Mouse (Mus musculus) embryonic facial prominence, embryonic 10.5 days (tissue): ENCODE measurements around the gene Fbxl19. TPM values are rescaled to one million over a fixed set of nuclear protein-coding genes. Genes with fewer than 3 reads are reported as not detected.

ENCODE experiments used
- DNase-seq: peaks from one replicate; pipeline ENCODE4 v3.0.0-alpha.2; 2017; ENCODE audit warnings: low spot score
- H3K27ac ChIP-seq: fragments of 300-500 bp; sonication (generic); replicated peaks from 2 replicates; pipeline ENCODE4 v1.5.1; 2016; ENCODE audit warnings: mild to moderate bottlenecking
- H3K27me3 ChIP-seq: fragments of 300-500 bp; sonication (generic); replicated peaks from 2 replicates; pipeline ENCODE4 v1.6.1; 2016; ENCODE audit warnings: low read depth, mild to moderate bottlenecking; ENCODE audit not compliant: poor library complexity, severe bottlenecking
- H3K36me3 ChIP-seq: fragments of 300-500 bp; sonication (generic); replicated peaks from 2 replicates; pipeline ENCODE4 v1.6.1; 2016; ENCODE audit warnings: mild to moderate bottlenecking, moderate library complexity
- H3K4me1 ChIP-seq: fragments of 300-500 bp; sonication (generic); 2 replicates; pipeline ENCODE4 v1.6.1; 2016
- H3K4me3 ChIP-seq: fragments of 300-500 bp; sonication (generic); 2 replicates; pipeline ENCODE4 v1.5.1; 2016; ENCODE audit warnings: mild to moderate bottlenecking, moderate library complexity
- H3K9me3 ChIP-seq: fragments of 300-500 bp; sonication (generic); 2 replicates; pipeline ENCODE4 v1.6.1; 2016; ENCODE audit warnings: mild to moderate bottlenecking
- WGBS: fragments of 180-500 bp; shearing (Covaris S2); methylation state at CpG from one replicate; pipeline ENCODE4 v1.1.7; 2016; 5-methylcytosine and 5-hydroxymethylcytosine counted together
- polyA plus RNA-seq: library from polyadenylated mRNA; unstranded; fragments of >200 nt; fragmentation: Nextera tagmentation; extraction: Ambion mirVana; gene quantifications from 2 replicates; pipeline ENCODE4 v1.2.1, GENCODE M21; 2016

The Fbxl19 gene
- polyA plus RNA-seq = 8.9 and 9.0 TPM in 2 replicates

DNA sequence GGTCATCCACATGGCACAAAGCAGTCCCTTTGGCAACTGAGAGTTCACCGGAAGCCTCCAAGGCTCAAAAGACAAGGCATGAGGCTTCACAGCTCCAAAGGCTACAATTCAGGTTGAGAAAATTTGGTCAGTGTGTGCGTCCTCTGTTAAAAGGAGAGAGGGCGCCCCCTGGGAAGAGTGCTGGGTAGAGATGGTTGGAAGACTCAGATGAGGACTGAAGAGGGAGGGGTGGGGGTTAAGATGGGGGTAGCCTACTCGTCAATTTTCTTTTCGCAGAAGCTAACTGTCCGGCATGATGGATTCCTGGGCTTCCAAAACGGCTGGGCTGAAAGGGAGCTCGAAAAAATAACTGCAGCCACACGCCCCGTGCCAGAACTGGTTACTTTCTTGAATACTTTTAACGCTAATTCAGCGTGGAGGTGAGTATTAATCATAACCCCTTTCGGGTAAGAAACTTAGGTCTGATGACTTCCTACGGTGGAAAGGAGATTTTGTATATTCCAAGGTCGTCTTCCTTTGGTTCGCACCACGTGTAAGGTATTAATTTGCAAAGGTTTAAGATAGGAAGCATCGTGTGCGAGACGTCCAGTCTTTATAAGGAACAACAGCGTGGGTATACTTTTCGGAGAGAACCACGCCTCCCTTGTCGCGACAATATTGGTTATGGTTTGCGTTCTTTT is at the start of gene Fbxl19:
Gene Fbxl19, plus strand, starts transcription at position 178 of the 680 bp plus-strand sequence.
- peak; percentile 82 for DNase-seq
- H3K9me3 ChIP-seq = no peaks in the 10 kb centered on the region
- peak within 1 kb of the TSS; percentile 98 for H3K27ac ChIP-seq
- WGBS = 1% methylated on average over 26 of the region's 26 CpGs
- peak within 1 kb of the TSS; percentile 96 for H3K4me3 ChIP-seq
- peaks cover 21% of the 10 kb centered on the region for H3K36me3 ChIP-seq
- H3K4me1 ChIP-seq = peaks cover 29% of the 10 kb centered on the region
- no peaks in the 10 kb centered on the region for H3K27me3 ChIP-seq

- DNase-seq = no peak
- WGBS = 87% methylated on average over 6 of the region's 6 CpGs
Observed at GRCm38 (mm10) chr7:127698986-127699385, 45.4 kb upstream of the Fbxl19 start.

DNA sequence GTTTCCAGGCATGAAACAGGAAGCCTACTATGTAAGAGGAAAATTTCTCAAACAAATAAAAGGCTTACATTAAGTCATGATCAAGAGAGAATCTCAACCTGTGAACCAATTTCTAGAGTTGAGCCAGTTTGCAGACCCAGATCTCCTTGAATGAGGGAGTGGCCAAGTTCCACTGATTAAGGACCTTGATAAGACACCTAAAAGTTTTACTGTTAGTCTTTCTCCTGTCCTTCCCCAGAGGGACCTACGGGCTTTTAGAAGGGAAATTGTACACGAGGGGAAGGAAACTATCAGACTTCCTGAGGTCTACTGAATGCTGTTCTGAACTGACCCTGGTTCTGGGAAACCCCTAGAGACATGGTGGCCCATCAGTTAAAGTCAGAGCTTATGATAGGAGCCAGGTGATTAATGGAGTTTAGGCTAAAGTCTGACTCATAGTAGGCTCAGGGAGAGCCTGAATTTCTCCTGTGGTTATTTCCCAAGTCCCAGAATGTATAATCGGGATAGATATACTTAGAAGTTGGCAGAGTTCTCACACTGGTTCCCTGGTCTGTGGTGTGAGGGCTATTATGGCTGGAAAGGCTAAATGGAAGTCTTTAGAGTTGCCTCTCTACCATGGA is 43.5 kb upstream of the Fbxl19 start:
- DNase-seq = no peak
- Histone ChIP-seq H3K27me3 (no peaks in the 10 kb centered on the region), H3K36me3 (peaks cover 66% of the 10 kb centered on the region), H3K4me3 (no peak overlapping the region), H3K4me1 (peaks cover 17% of the 10 kb centered on the region), H3K27ac (no peak overlapping the region), H3K9me3 (no peaks in the 10 kb centered on the region)
- 84% methylated on average over 3 of the region's 3 CpGs for WGBS

More at GRCm38 (mm10) chr7:127698986-127699385, 45.4 kb upstream of the Fbxl19 start:
- Histone ChIP-seq H3K4me3 (no peak overlapping the region), H3K27ac (no peak overlapping the region), H3K9me3 (no peaks in the 10 kb centered on the region), H3K27me3 (no peaks in the 10 kb centered on the region), H3K4me1 (peaks cover 3% of the 10 kb centered on the region; the same call in 1 of the 2 replicates), H3K36me3 (peaks cover 62% of the 10 kb centered on the region)

GRCm38 (mm10) chr7:127703561-127704178 is 40.7 kb upstream of the Fbxl19 start:
- no peak for DNase-seq
- no peak overlapping the region for H3K4me3 ChIP-seq
- peaks cover 76% of the 10 kb centered on the region for H3K36me3 ChIP-seq
- no peaks in the 10 kb centered on the region for H3K27me3 ChIP-seq
- no peak overlapping the region for H3K27ac ChIP-seq
- no peaks in the 10 kb centered on the region for H3K9me3 ChIP-seq
- H3K4me1 ChIP-seq = peaks cover 40% of the 10 kb centered on the region
- 91% methylated on average over 8 of the region's 8 CpGs for WGBS

DNA sequence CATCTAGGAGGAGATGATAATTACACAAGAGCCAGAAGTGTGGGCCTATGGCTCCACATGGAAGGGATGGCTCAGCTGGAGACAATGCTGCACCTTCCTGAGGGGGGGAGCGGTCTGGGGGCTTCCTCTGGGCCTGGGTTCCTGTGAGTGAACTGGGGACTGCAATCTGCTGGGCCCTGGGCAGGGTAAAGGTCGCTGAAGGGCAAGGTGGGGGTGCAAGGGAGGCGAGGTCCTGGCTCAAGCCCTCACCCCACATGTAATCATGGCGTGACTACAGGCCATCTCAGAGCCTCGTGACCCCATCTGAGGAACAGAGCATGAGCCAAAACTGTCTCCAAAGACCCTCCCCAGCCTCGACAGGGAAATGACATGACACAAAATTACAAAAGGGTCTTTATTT is 39.7 kb upstream of the Fbxl19 start:
- no peaks in the 10 kb centered on the region for H3K9me3 ChIP-seq
- H3K27me3 ChIP-seq = no peaks in the 10 kb centered on the region
- H3K4me3 ChIP-seq = no peak overlapping the region
- H3K27ac ChIP-seq = 0 out of 2 replicates have a peak overlapping the region, but pooled peaks have one; percentile 0
- 61% methylated on average over 6 of the region's 6 CpGs for WGBS
- H3K4me1 ChIP-seq = peaks cover 48% of the 10 kb centered on the region
- no peak for DNase-seq
- H3K36me3 ChIP-seq = peaks cover 71% of the 10 kb centered on the region

GRCm38 (mm10) chr7:127705706-127706105 is 38.6 kb upstream of the Fbxl19 start:
- DNase-seq = no peak
- Histone ChIP-seq H3K4me3 (no peak overlapping the region), H3K36me3 (peaks cover 61% of the 10 kb centered on the region), H3K9me3 (no peaks in the 10 kb centered on the region), H3K27ac (0 out of 2 replicates have a peak overlapping the region, but pooled peaks have one; percentile 35), H3K4me1 (peaks cover 51% of the 10 kb centered on the region), H3K27me3 (no peaks in the 10 kb centered on the region)
- WGBS = 83% methylated on average over 4 of the region's 4 CpGs

DNA sequence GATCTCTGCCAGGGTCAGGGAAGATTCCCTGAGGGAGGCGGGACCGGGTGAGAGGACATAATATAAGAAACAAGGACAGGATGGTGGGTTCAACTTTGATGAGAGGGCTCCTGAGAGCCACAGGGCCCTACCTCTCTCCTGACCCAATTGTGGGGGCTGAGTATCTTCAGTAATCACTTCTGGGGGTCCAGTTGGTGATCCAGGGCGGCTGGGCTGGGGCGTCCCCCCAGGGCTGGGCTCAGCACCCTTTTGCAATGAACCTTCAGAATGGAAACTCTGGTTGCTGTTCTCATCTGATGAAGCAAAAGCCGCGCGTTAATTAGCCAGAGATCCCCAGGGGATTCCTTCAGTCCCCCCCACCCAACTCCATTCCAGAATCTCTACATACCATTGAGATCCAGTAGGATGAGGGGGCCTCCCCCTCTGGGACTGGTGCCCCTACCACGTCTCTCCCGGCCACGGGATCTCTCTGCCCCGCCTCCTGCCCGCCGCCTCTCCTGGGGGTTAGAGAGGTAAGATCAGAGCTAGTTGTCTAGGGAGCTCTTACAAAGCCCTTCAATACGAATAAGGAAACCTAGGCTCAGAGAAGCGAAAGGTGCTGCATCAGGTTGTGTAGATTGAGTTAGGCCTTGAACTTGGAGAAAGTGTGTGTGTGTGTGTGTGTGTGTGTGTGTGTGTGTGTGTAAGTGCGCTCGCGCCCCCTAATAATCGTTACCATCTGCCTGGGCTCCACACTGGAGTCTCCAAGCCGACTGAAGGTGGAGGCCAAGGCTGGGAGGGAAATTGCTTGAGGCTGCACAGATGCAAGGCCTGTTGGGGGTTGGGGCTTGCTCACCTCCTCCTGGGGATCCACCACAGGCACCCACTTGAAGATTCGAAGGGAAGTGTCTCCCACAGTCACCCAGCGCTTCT is 37.0 kb upstream of the Fbxl19 start:
- 19% methylated on average over 22 of the region's 22 CpGs for WGBS
- Histone ChIP-seq H3K27ac (peak overlapping the region; percentile 98), H3K4me3 (peak overlapping the region; percentile 83), H3K27me3 (no peaks in the 10 kb centered on the region), H3K9me3 (no peaks in the 10 kb centered on the region), H3K4me1 (peaks cover 66% of the 10 kb centered on the region), H3K36me3 (peaks cover 47% of the 10 kb centered on the region)
- peak; percentile 81 for DNase-seq

GRCm38 (mm10) chr7:127707957-127708206 is 36.5 kb upstream of the Fbxl19 start:
- Histone ChIP-seq H3K4me1 (peaks cover 72% of the 10 kb centered on the region), H3K27me3 (no peaks in the 10 kb centered on the region), H3K27ac (peak overlapping the region; percentile 98), H3K9me3 (no peaks in the 10 kb centered on the region), H3K4me3 (peak overlapping the region; percentile 83), H3K36me3 (peaks cover 41% of the 10 kb centered on the region)
- under 1% methylated on average over 5 of the region's 5 CpGs for WGBS
- no peak for DNase-seq

DNA sequence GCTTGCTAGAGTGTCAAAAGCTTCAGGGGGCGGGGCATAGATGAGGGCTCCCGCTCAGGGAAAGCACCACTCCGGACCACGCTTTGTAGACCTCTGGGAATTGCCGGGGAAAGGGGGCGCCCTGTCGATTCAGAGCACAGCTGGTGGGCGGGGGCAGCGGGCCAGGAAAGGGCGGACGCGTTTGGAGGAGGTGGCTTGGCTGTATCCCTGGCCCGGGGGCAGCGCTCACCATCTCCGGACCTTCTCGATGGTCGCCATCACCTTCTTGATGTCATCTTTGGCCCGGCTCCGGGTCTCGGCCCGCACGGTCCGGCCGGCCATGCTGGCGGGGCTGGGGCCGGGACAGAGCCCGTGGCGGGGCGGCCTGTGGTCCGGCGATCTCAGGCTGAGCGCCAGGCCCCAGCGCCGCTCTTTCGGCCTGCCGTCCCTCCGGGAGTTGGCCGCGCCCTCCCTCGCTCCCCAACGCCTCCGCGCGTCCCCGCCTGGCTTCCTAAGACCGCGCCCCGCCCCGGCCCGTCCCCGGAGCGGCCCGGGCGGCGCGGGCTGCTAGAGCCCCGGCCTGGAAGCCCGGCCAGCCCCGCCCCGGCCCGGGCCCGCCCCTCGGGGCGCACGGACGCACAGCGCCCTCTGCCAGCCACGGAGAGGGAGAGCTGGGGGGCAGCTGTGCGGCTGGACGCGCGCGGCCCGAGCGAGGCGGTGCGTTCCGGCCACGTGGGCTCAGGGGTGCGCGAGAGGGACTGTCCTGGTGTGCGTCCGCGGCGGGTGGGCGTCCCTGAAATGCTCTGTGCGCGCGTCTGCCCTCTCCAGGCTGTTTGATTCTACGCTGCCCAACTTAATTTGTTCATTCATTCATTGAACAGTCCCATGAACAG is 35.9 kb upstream of the Fbxl19 start, which contains the start of gene Bcl7c:
Gene Bcl7c, minus strand, starts transcription at position 727 of the 872 bp plus-strand sequence.
- peak; percentile 96 for DNase-seq
- H3K9me3 ChIP-seq = no peaks in the 10 kb centered on the region
- WGBS = under 1% methylated on average over 89 of the region's 90 CpGs
- H3K36me3 ChIP-seq = peaks cover 36% of the 10 kb centered on the region
- peak within 1 kb of the TSS; percentile 98 for H3K27ac ChIP-seq
- H3K27me3 ChIP-seq = no peaks in the 10 kb centered on the region
- H3K4me3 ChIP-seq = peak within 1 kb of the TSS; percentile 83
- peaks cover 78% of the 10 kb centered on the region for H3K4me1 ChIP-seq

GRCm38 (mm10) chr7:127709261-127709979 is 34.9 kb upstream of the Fbxl19 start:
- 84% methylated on average over 5 of the region's 5 CpGs for WGBS
- Histone ChIP-seq H3K27me3 (no peaks in the 10 kb centered on the region), H3K4me3 (peak overlapping the region; percentile 83), H3K36me3 (peaks cover 26% of the 10 kb centered on the region), H3K9me3 (no peaks in the 10 kb centered on the region), H3K27ac (peak overlapping the region; percentile 98), H3K4me1 (peaks cover 82% of the 10 kb centered on the region)
- DNase-seq = no peak

GRCm38 (mm10) chr7:127711031-127711430 is 33.3 kb upstream of the Fbxl19 start:
- DNase-seq = no peak
- peaks cover 77% of the 10 kb centered on the region for H3K4me1 ChIP-seq
- H3K9me3 ChIP-seq = no peaks in the 10 kb centered on the region
- WGBS = 94% methylated on average over 3 of the region's 3 CpGs
- peak overlapping the region; percentile 91 for H3K27ac ChIP-seq
- H3K36me3 ChIP-seq = peaks cover 14% of the 10 kb centered on the region
- no peak overlapping the region for H3K4me3 ChIP-seq
- no peaks in the 10 kb centered on the region for H3K27me3 ChIP-seq
